Mouse (Mus musculus): ENCODE data around the gene Csn1s2b.

- TF ChIP-seq CTCF (IDR thresholded peaks at IDR 0.05; ENCODE audit: low read depth) (no peak), EP300 (IDR thresholded peaks at IDR 0.05; ENCODE audit: low read depth) (no peak)
Measured at GRCm38 (mm10) chr5:87825386-87825785, 17.5 kb downstream of the Csn1s2b start, which contains the start of gene Prr27.
